Mouse (Mus musculus) liver, adult 2 months (tissue): ENCODE measurements around the gene Lyplal1. TPM values are rescaled to one million over a fixed set of nuclear protein-coding genes. Genes with fewer than 3 reads are reported as not detected.

Experiments
- DNase-seq: peaks from one replicate; pipeline ENCODE4 v3.0.0-alpha.2; 2011; ENCODE audit warnings: low read depth, low spot score; ENCODE audit errors: extremely low read depth
- H3K27ac ChIP-seq: fragments of 200-500 bp; replicated peaks from 2 replicates; pipeline ENCODE4 v1.5.1; 2012; ENCODE audit warnings: low read depth, mild to moderate bottlenecking, control low read depth, inconsistent platforms, low read length; ENCODE audit not compliant: insufficient read depth
- H3K27me3 ChIP-seq: fragments of 200-500 bp; 2 replicates; pipeline ENCODE4 v1.6.1; 2012; ENCODE audit warnings: mild to moderate bottlenecking, moderate library complexity, low read length, inconsistent platforms; ENCODE audit not compliant: control insufficient read depth, insufficient read depth
- H3K36me3 ChIP-seq: fragments of 200-500 bp; 2 replicates; pipeline ENCODE4 v1.6.1; 2012; ENCODE audit warnings: low read length, inconsistent platforms; ENCODE audit not compliant: control insufficient read depth, insufficient read depth
- H3K4me1 ChIP-seq: fragments of 200-500 bp; 2 replicates; pipeline ENCODE4 v1.6.1; 2011; ENCODE audit warnings: low read length; ENCODE audit not compliant: control insufficient read depth, insufficient read depth
- H3K4me3 ChIP-seq: fragments of 200-500 bp; 2 replicates; pipeline ENCODE4 v1.5.1; 2011; ENCODE audit warnings: low read depth, mild to moderate bottlenecking, control low read depth, low read length, moderate library complexity; ENCODE audit not compliant: insufficient read depth
- H3K79me2 ChIP-seq: fragments of 200-500 bp; 2 replicates; pipeline ENCODE4 v1.6.1; 2012; ENCODE audit warnings: inconsistent platforms, mild to moderate bottlenecking, low read length, moderate library complexity; ENCODE audit not compliant: control insufficient read depth, insufficient read depth
- H3K9ac ChIP-seq: fragments of 200-500 bp; 2 replicates; pipeline ENCODE4 v1.6.1; 2012; ENCODE audit warnings: low read depth, mild to moderate bottlenecking, control low read depth, inconsistent platforms, low read length
- CTCF ChIP-seq: fragments of 200-500 bp; IDR thresholded peaks from 2 replicates; pipeline ENCODE4 v1.5.1; 2011; ENCODE audit warnings: low read depth, low read length, control low read depth
- POLR2A ChIP-seq: fragments of 200-500 bp; IDR thresholded peaks from 2 replicates; pipeline ENCODE4 v1.6.1; 2011; ENCODE audit warnings: low read length, control low read depth; ENCODE audit not compliant: insufficient read depth; ENCODE audit errors: extremely low read depth
- WGBS: fragments of 180-500 bp; shearing (Covaris S2); methylation state at CpG from one replicate; pipeline ENCODE4 v1.1.7; 2018; 5-methylcytosine and 5-hydroxymethylcytosine counted together
- polyA plus RNA-seq: library from polyadenylated mRNA; depleted of rRNA; stranded (reverse); fragments of >200 nt; gene quantifications from 2 replicates; pipeline ENCODE4 v1.2.3, GENCODE M21; 2012
- total RNA-seq: library from RNA; depleted of rRNA; stranded (reverse); fragments of >200 nt; gene quantifications from 2 replicates; pipeline ENCODE4 v1.2.3, GENCODE M21; 2014

The Lyplal1 gene
- total and polyA plus RNA-seq, 2 experiments: 24.7 to 26.4 TPM

DNA sequence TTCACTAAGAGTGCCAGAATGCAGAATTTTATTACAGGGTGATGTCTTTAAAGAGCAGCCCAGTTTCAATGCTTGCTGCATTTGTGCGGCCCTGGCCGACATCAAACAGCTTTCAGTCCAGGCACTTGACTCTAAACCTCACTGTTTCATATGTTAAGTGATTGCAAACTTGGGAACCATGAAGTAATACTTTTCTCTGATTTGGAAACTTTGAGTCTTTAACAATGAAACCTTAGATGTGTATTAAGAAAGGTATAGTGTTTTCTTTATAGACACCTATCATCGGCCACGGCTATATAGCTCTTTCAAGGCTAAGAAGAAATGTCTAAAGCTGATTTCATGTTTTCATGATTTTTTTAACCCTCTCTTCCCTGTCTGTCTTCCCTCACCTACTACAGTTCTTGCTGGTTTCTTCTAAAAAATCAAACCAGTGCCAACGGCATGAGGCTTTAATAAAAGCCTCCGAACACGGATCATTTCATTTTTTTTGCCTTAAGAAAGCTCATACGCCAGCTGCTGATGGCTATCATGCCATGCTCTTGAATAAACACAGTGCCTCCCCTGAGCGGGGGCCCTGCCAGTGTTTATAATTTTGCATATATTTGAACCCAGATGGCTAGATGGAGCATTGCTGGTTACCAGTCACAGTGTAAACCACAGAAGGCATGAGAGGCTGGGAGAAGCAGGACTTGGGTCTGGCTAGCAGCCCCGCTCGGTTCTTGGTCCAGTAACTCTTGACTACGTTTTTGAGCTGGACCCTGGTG is 63.6 kb downstream of the Lyplal1 start:
- no peaks in the 10 kb centered on the region for H3K27me3 ChIP-seq
- no peaks in the 10 kb centered on the region for H3K79me2 ChIP-seq
- DNase-seq: no peak
- H3K36me3 ChIP-seq: no peaks in the 10 kb centered on the region
- TF ChIP-seq CTCF (no peak), POLR2A (no peak)
- H3K4me3 ChIP-seq: no peak overlapping the region
- 89% methylated on average over 12 of the region's 12 CpGs for WGBS
- no peaks in the 10 kb centered on the region for H3K4me1 ChIP-seq
- H3K9ac ChIP-seq: no peak overlapping the region
- no peak overlapping the region for H3K27ac ChIP-seq

DNA sequence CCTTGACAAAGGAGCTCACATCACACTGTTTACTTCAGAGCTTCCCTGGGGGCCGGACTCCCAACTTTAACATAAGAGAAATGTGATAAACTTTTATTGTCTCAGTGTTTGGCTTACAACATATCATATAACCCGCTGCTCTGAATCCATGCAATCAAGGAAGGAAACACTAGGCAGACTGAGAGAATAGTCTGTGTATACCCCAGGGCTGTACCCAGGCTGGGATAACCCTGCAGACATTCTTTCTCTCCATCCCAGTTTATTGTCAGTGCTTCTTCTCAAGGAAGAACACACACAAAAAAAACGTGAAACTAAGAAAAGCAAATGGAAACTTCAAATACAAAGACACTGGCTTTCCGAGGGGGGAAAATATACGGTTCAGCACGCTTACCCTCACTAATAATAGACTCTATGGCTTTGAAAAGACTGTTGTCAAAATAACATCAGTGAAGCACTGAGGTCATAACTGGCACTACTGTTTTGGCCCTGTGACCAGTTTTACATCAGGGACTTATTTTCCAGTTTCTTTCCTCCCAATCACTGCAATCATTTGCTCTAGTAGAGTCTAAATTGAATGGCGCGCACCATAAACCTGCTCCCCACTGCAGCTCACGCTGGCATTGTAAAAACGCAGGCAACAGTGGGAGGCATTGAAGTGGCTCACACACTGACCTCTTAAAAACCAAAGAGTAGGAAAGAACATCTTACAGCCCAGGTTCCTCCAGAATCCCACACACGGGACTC is 73.2 kb downstream of the Lyplal1 start:
- no peak overlapping the region for H3K27ac ChIP-seq
- no peak for TF ChIP-seq CTCF
- TF ChIP-seq POLR2A: no peak
- no peaks in the 10 kb centered on the region for H3K79me2 ChIP-seq
- H3K4me3 ChIP-seq: no peak overlapping the region
- H3K4me1 ChIP-seq: no peaks in the 10 kb centered on the region
- no peak overlapping the region for H3K9ac ChIP-seq
- H3K36me3 ChIP-seq: no peaks in the 10 kb centered on the region
- DNase-seq: no peak
- no peaks in the 10 kb centered on the region for H3K27me3 ChIP-seq
- WGBS: 92% methylated on average over 11 of the region's 11 CpGs

DNA sequence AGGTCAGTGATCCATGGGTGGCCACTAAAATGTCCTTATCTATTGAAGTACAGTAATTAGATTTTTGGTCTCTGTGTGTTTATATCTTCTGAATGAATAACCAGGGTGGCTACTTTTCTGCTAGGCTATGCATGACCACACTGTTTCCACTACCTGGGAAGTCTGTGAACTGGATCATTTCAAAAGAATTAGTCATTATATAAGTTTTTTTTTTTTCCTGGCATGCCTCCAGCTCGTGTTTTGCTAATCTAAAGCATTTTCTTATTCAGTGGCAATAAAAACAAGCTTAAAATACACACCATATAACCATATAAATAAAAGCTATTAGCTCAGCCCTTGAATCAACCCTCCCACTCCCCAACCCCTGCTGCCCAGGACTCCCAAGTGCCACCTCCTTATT is 75.3 kb downstream of the Lyplal1 start:
- Histone ChIP-seq H3K79me2 (no peaks in the 10 kb centered on the region), H3K27me3 (no peaks in the 10 kb centered on the region), H3K4me3 (no peak overlapping the region), H3K27ac (no peak overlapping the region), H3K4me1 (no peaks in the 10 kb centered on the region), H3K36me3 (no peaks in the 10 kb centered on the region), H3K9ac (no peak overlapping the region)
- 57% methylated on average over 1 of the region's 1 CpGs for WGBS
- DNase-seq: no peak
- TF ChIP-seq CTCF (no peak), POLR2A (no peak)
